Mouse (Mus musculus): ENCODE measurements around the gene Opcml. TPM values are rescaled to one million over a fixed set of nuclear protein-coding genes. Genes with fewer than 3 reads are reported as not detected.

The Opcml gene
- polyA plus RNA-seq, 1 experiment: 0.08 TPM

DNA sequence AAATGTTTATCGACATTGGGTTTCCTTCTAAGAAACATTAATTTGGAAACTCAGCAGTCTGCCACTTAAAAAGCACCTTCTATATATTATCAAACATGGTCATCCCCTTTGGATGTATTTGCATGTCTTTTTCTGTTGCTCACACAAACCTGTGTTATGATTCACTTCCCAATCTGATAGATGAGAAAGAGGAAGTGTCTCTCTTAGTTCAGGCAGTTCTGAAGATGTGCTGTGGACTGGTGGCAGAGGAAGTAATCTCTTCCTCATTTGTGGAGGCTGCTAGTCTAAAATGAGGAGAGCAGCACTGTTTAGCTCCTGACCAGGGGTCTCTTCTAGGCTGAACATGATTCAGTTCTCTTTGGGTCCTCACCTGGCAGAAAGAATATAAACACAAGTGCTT, 831.4 kb downstream of the Opcml start:
- no peak for DNase-seq
- Histone ChIP-seq H3K27ac (ENCODE audit: insufficient read depth, low read depth, low read length) (no peak overlapping the region), H3K4me1 (ENCODE audit: control insufficient read depth, insufficient read depth, low read length) (no peaks in the 10 kb centered on the region), H3K4me3 (ENCODE audit: insufficient read depth, low read depth, low read length) (no peak overlapping the region), H3K27me3 (replicated peaks; ENCODE audit: control insufficient read depth, insufficient read depth, low read length) (no peaks in the 10 kb centered on the region), H3K36me3 (ENCODE audit: control insufficient read depth, insufficient read depth, low read length) (no peaks in the 10 kb centered on the region)
- TF ChIP-seq POLR2A (IDR thresholded peaks at IDR 0.05; ENCODE audit: low read depth, low read length): no peak
- no peak for TF ChIP-seq CTCF (conservative IDR thresholded peaks at IDR 0.05; ENCODE audit: insufficient read depth, insufficient read length, low read depth, low read length)
- WGBS: 81% methylated on average over 1 of the region's 1 CpGs

DNA sequence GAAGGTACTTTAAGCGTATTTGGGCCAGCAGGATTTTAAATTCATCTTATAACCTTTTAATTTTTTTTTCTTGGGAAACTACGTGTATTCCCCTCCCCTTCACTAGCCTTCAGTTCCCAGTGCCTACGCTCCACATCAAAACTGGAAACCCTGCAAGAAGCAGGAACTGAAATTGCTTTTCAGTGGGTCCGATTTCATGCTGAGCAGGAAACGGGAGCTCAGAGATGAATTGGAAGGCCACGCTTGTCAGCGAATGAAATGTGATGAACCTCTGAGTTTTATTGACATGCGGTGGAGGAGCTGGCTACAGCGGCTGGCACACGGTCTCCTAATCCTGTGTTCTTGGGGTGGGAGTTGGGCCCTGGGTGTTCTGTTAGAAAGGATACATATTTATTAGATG, 834.3 kb downstream of the Opcml start:
- Histone ChIP-seq H3K27me3 (replicated peaks; ENCODE audit: control insufficient read depth, insufficient read depth, low read length) (no peaks in the 10 kb centered on the region), H3K36me3 (ENCODE audit: control insufficient read depth, insufficient read depth, low read length) (no peaks in the 10 kb centered on the region), H3K4me1 (ENCODE audit: control insufficient read depth, insufficient read depth, low read length) (no peaks in the 10 kb centered on the region), H3K4me3 (ENCODE audit: insufficient read depth, low read depth, low read length) (no peak overlapping the region), H3K27ac (ENCODE audit: insufficient read depth, low read depth, low read length) (no peak overlapping the region)
- TF ChIP-seq POLR2A (IDR thresholded peaks at IDR 0.05; ENCODE audit: low read depth, low read length): no peak
- no peak for TF ChIP-seq CTCF (conservative IDR thresholded peaks at IDR 0.05; ENCODE audit: insufficient read depth, insufficient read length, low read depth, low read length)
- WGBS: 36% methylated on average over 10 of the region's 10 CpGs
- DNase-seq: no peak

DNA sequence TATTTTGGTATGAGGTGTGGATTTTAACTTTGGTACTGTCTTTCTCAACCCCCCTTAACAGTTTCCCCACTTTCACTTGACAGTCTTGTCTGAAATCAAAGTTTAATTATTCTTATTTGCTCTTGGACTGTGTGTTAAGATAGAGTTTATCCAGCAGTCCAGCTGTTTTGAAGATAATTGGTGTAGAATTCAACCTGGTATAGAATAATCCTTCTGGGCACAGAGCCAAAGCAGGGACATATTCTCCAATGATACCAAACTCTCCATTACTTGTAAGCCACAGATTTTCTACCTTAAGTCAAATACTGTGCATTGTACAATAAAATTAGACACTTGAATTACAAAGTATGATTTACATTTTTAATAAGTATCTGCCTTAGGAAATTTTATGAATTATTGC, 852.2 kb downstream of the Opcml start:
- Histone ChIP-seq H3K27me3 (replicated peaks; ENCODE audit: control insufficient read depth, insufficient read depth, low read length) (no peaks in the 10 kb centered on the region), H3K36me3 (ENCODE audit: control insufficient read depth, insufficient read depth, low read length) (no peaks in the 10 kb centered on the region), H3K27ac (ENCODE audit: insufficient read depth, low read depth, low read length) (no peak overlapping the region), H3K4me1 (ENCODE audit: control insufficient read depth, insufficient read depth, low read length) (no peaks in the 10 kb centered on the region), H3K4me3 (ENCODE audit: insufficient read depth, low read depth, low read length) (no peak overlapping the region)
- no peak for DNase-seq
- TF ChIP-seq POLR2A (IDR thresholded peaks at IDR 0.05; ENCODE audit: low read depth, low read length): no peak
- TF ChIP-seq CTCF (conservative IDR thresholded peaks at IDR 0.05; ENCODE audit: insufficient read depth, insufficient read length, low read depth, low read length): no peak

DNA sequence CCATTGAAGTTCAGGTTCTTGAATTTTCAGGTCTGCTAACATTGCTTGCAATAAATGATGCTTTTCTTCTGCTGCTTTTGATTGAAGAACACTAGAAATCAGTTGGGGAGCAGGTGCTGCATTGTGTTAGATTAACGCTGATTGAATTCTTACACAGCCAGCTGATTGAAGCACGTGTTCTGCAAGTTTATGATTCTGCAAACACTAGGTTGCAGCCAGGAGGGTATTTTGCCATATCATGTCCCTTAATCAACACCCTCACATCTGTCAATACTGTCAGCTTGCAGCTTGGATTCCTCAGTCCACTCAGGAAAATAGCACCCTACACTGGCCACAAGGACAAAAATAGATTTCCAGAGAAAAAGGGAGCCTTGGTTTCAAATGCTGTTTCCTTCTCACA, 853.5 kb downstream of the Opcml start:
- Histone ChIP-seq H3K4me3 (ENCODE audit: insufficient read depth, low read depth, low read length) (no peak overlapping the region), H3K36me3 (ENCODE audit: control insufficient read depth, insufficient read depth, low read length) (no peaks in the 10 kb centered on the region), H3K27me3 (replicated peaks; ENCODE audit: control insufficient read depth, insufficient read depth, low read length) (no peaks in the 10 kb centered on the region), H3K27ac (ENCODE audit: insufficient read depth, low read depth, low read length) (no peak overlapping the region), H3K4me1 (ENCODE audit: control insufficient read depth, insufficient read depth, low read length) (no peaks in the 10 kb centered on the region)
- 58% methylated on average over 2 of the region's 2 CpGs for WGBS
- TF ChIP-seq POLR2A (IDR thresholded peaks at IDR 0.05; ENCODE audit: low read depth, low read length) (no peak), CTCF (conservative IDR thresholded peaks at IDR 0.05; ENCODE audit: insufficient read depth, insufficient read length, low read depth, low read length) (no peak)
- DNase-seq: no peak

DNA sequence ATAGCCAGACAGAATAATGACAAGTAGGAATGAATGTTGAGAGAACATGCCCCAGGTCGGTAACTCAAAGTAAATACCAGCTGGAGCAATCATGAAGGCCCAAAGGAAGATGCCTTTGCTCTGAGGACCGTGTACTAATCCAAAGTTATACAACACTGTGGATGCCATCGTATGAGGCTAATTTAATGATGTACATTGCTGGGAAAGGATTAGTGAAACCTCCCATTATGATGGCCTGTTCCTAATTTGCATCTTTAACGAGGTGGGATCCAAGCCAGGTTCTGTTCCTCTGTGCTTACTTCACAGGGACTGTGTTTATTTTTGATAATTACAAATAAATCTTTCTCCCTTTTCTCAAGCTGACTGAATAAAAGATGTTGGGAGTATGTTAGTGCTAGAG, 859.5 kb downstream of the Opcml start:
- TF ChIP-seq CTCF (conservative IDR thresholded peaks at IDR 0.05; ENCODE audit: insufficient read depth, insufficient read length, low read depth, low read length) (no peak), POLR2A (IDR thresholded peaks at IDR 0.05; ENCODE audit: low read depth, low read length) (no peak)
- Histone ChIP-seq H3K36me3 (ENCODE audit: control insufficient read depth, insufficient read depth, low read length) (no peaks in the 10 kb centered on the region), H3K27ac (ENCODE audit: insufficient read depth, low read depth, low read length) (no peak overlapping the region), H3K4me1 (ENCODE audit: control insufficient read depth, insufficient read depth, low read length) (no peaks in the 10 kb centered on the region), H3K27me3 (replicated peaks; ENCODE audit: control insufficient read depth, insufficient read depth, low read length) (no peaks in the 10 kb centered on the region), H3K4me3 (ENCODE audit: insufficient read depth, low read depth, low read length) (no peak overlapping the region)
- WGBS: 61% methylated on average over 4 of the region's 4 CpGs
- DNase-seq: no peak

DNA sequence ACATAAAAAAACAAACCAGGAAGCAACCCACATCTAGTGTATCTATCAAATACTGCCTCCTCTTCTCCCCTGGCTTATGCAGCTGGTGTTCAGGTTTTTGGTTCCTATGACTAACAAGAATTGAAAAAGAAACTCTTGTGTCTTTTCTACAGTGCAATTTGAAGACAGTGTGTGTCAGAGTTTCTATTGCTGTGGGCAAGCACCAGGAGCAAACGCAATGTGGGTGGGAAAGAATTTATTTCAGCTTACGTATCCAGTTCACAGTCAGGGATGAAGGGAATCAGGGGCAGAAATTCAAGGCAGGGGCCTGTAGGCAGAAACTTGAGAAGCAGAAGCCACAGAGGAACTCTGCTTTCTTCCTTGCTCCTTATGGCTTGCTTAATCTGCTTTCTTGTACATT, 869.4 kb downstream of the Opcml start:
- no peaks in the 10 kb centered on the region for H3K27me3 ChIP-seq (replicated peaks; ENCODE audit: control insufficient read depth, insufficient read depth, low read length)
- no peaks in the 10 kb centered on the region for H3K4me1 ChIP-seq (ENCODE audit: control insufficient read depth, insufficient read depth, low read length)
- 60% methylated on average over 2 of the region's 2 CpGs for WGBS
- no peak overlapping the region for H3K27ac ChIP-seq (ENCODE audit: insufficient read depth, low read depth, low read length)
- no peaks in the 10 kb centered on the region for H3K36me3 ChIP-seq (ENCODE audit: control insufficient read depth, insufficient read depth, low read length)
- no peak overlapping the region for H3K4me3 ChIP-seq (ENCODE audit: insufficient read depth, low read depth, low read length)
- TF ChIP-seq POLR2A (IDR thresholded peaks at IDR 0.05; ENCODE audit: low read depth, low read length): no peak
- TF ChIP-seq CTCF (conservative IDR thresholded peaks at IDR 0.05; ENCODE audit: insufficient read depth, insufficient read length, low read depth, low read length): no peak
- no peak for DNase-seq

DNA sequence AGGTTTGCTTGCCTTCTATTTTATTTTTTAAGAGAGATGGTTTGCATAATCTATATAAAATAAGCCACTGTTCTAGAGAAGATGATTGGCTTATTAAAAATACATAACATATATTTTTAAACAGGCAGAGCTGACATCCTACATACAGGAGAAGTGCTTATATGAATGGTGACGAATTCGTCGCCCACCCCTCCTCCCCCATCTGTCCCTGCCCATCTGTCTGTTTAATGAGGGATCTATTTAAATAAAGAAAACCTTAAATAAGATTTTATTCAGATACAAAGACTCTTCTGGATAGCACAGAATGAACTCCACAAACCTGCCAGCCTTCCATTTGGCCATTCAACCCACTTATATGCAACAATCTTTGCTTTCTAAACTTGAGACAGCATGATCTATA, 872.3 kb downstream of the Opcml start:
- H3K27ac ChIP-seq (ENCODE audit: insufficient read depth, low read depth, low read length): no peak overlapping the region
- TF ChIP-seq CTCF (conservative IDR thresholded peaks at IDR 0.05; ENCODE audit: insufficient read depth, insufficient read length, low read depth, low read length): no peak
- TF ChIP-seq POLR2A (IDR thresholded peaks at IDR 0.05; ENCODE audit: low read depth, low read length): no peak

DNA sequence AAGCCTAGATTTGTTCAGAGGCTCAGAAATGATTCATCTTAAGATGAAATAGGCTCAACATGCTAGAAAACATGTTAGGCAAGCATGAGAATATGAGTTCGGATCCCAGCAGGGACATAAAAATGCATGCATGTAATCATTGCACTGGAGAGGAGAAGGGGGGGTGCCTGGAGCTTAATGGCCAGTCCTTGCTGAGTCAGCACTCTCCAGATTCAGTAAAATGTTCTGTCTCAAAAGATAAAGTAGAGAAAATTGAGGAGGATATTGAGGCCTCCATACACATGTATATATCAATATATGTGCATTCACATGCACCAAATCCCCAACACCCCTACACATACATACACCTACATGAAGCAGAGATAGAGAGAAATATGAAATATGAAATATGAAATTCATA, 889.7 kb downstream of the Opcml start:
- Histone ChIP-seq H3K27ac (ENCODE audit: insufficient read depth, low read depth, low read length) (no peak overlapping the region), H3K27me3 (replicated peaks; ENCODE audit: control insufficient read depth, insufficient read depth, low read length) (no peaks in the 10 kb centered on the region), H3K4me3 (ENCODE audit: insufficient read depth, low read depth, low read length) (no peak overlapping the region), H3K36me3 (ENCODE audit: control insufficient read depth, insufficient read depth, low read length) (no peaks in the 10 kb centered on the region), H3K4me1 (ENCODE audit: control insufficient read depth, insufficient read depth, low read length) (no peaks in the 10 kb centered on the region)
- TF ChIP-seq POLR2A (IDR thresholded peaks at IDR 0.05; ENCODE audit: low read depth, low read length) (no peak), CTCF (conservative IDR thresholded peaks at IDR 0.05; ENCODE audit: insufficient read depth, insufficient read length, low read depth, low read length) (no peak)
- DNase-seq: no peak
- 93% methylated on average over 1 of the region's 1 CpGs for WGBS

More for the DNA sequence above, 872.3 kb downstream of the Opcml start:
- H3K27me3 ChIP-seq (replicated peaks; ENCODE audit: control insufficient read depth, insufficient read depth, low read length): no peaks in the 10 kb centered on the region
- WGBS: 91% methylated on average over 3 of the region's 3 CpGs
- H3K4me1 ChIP-seq (ENCODE audit: control insufficient read depth, insufficient read depth, low read length): no peaks in the 10 kb centered on the region
- no peak overlapping the region for H3K4me3 ChIP-seq (ENCODE audit: insufficient read depth, low read depth, low read length)
- DNase-seq: no peak
- H3K36me3 ChIP-seq (ENCODE audit: control insufficient read depth, insufficient read depth, low read length): no peaks in the 10 kb centered on the region
